Mouse (Mus musculus) neural tube, embryonic 12.5 days (tissue): ENCODE results near the gene Ccdc81. TPM values are rescaled to one million over a fixed set of nuclear protein-coding genes. Genes with fewer than 3 reads are reported as not detected.

Source experiments
- ATAC-seq: fragments of 200-750 bp; cut with Nextera tagmentation; 2 replicates; pipeline ENCODE4 v1.8.0; 2017; ENCODE audit warnings: low read depth, mild to moderate bottlenecking, moderate TSS enrichment, moderate library complexity; ENCODE audit not compliant: low FRiP score
- H3K27ac ChIP-seq: fragments of 300-500 bp; sonication (generic); 2 replicates; pipeline ENCODE4 v1.5.1; 2016
- H3K27me3 ChIP-seq: fragments of 300-500 bp; sonication (generic); replicated peaks from 2 replicates; pipeline ENCODE4 v1.6.1; 2016; ENCODE audit warnings: mild to moderate bottlenecking
- H3K36me3 ChIP-seq: fragments of 300-500 bp; sonication (generic); 2 replicates; pipeline ENCODE4 v1.6.1; 2016; ENCODE audit warnings: mild to moderate bottlenecking
- H3K4me1 ChIP-seq: fragments of 300-500 bp; sonication (generic); 2 replicates; pipeline ENCODE4 v1.6.1; 2016
- H3K4me2 ChIP-seq: fragments of 300-500 bp; sonication (generic); replicated peaks from 2 replicates; pipeline ENCODE4 v1.6.1; 2016; ENCODE audit warnings: mild to moderate bottlenecking
- H3K4me3 ChIP-seq: fragments of 300-500 bp; sonication (generic); 2 replicates; pipeline ENCODE4 v1.5.1; 2016
- H3K9ac ChIP-seq: fragments of 300-500 bp; sonication (generic); 2 replicates; pipeline ENCODE4 v1.6.1; 2016; ENCODE audit warnings: mild to moderate bottlenecking
- H3K9me3 ChIP-seq: fragments of 300-500 bp; sonication (generic); 2 replicates; pipeline ENCODE4 v1.6.1; 2016; ENCODE audit warnings: mild to moderate bottlenecking
- WGBS: fragments of 180-500 bp; shearing (Covaris S2); methylation state at CpG from one replicate; pipeline ENCODE4 v1.1.7; 2016; 5-methylcytosine and 5-hydroxymethylcytosine counted together
- polyA plus RNA-seq: library from polyadenylated mRNA; unstranded; fragments of >200 nt; fragmentation: Nextera tagmentation; extraction: Ambion mirVana; gene quantifications from 2 replicates; pipeline ENCODE4 v1.2.1, GENCODE M21; 2016

The Ccdc81 gene
- polyA plus RNA-seq = 0.09 and 0.11 TPM in 2 replicates

- peak within 1 kb of the TSS; percentile 22; the same call in 1 of the 2 replicates for H3K4me2 ChIP-seq
- H3K36me3 ChIP-seq = no peaks in the 10 kb centered on the region
- H3K4me1 ChIP-seq = peaks cover 5% of the 10 kb centered on the region; the same call in 1 of the 2 replicates
- no peak within 1 kb of the TSS for H3K27ac ChIP-seq
- 42% methylated on average over 22 of the region's 22 CpGs for WGBS
- no peak within 1 kb of the TSS for H3K4me3 ChIP-seq
- no peak within 1 kb of the TSS for H3K9ac ChIP-seq
- peak; percentile 74 for ATAC-seq
- no peaks in the 10 kb centered on the region for H3K27me3 ChIP-seq
- no peaks in the 10 kb centered on the region for H3K9me3 ChIP-seq
Measured at GRCm38 (mm10) chr7:89903442-89904343, at the start of gene Ccdc81. Gene Ccdc81 (minus strand): TSS chr7:89903629.

DNA sequence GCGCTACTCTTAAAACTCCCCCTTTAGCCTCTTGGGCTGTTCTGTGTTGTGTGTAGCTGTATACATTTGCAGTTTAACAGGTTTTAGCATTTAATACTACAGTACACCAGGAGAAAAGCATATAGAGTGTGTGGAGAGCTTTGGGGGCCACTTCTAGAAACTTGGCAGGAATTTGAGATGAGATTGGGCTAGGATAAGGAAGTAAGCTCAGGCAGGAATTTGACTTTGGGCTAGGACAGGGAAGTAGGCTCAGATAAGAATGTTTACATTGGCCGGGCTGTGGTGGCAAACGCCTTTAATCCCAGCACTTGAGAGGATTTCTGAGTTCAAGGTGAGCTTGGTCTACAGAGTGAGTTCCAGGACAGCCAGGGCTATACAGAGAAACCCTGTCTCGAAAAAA lies 46.0 kb upstream of the Ccdc81 start:
- H3K9ac ChIP-seq = no peak overlapping the region
- H3K4me1 ChIP-seq = no peaks in the 10 kb centered on the region
- ATAC-seq = no peak
- no peaks in the 10 kb centered on the region for H3K9me3 ChIP-seq
- H3K27me3 ChIP-seq = no peaks in the 10 kb centered on the region
- no peak overlapping the region for H3K27ac ChIP-seq
- WGBS = 81% methylated on average over 4 of the region's 4 CpGs
- no peak overlapping the region for H3K4me2 ChIP-seq
- peaks cover 9% of the 10 kb centered on the region; the same call in 1 of the 2 replicates for H3K36me3 ChIP-seq
- no peak overlapping the region for H3K4me3 ChIP-seq

GRCm38 (mm10) chr7:89948026-89948425 lies 44.6 kb upstream of the Ccdc81 start:
- Histone ChIP-seq H3K9me3 (no peaks in the 10 kb centered on the region), H3K4me3 (no peak overlapping the region), H3K36me3 (no peaks in the 10 kb centered on the region), H3K4me2 (no peak overlapping the region), H3K27me3 (no peaks in the 10 kb centered on the region), H3K4me1 (no peaks in the 10 kb centered on the region), H3K9ac (no peak overlapping the region), H3K27ac (no peak overlapping the region)
- WGBS = 91% methylated on average over 7 of the region's 7 CpGs
- ATAC-seq = no peak

DNA sequence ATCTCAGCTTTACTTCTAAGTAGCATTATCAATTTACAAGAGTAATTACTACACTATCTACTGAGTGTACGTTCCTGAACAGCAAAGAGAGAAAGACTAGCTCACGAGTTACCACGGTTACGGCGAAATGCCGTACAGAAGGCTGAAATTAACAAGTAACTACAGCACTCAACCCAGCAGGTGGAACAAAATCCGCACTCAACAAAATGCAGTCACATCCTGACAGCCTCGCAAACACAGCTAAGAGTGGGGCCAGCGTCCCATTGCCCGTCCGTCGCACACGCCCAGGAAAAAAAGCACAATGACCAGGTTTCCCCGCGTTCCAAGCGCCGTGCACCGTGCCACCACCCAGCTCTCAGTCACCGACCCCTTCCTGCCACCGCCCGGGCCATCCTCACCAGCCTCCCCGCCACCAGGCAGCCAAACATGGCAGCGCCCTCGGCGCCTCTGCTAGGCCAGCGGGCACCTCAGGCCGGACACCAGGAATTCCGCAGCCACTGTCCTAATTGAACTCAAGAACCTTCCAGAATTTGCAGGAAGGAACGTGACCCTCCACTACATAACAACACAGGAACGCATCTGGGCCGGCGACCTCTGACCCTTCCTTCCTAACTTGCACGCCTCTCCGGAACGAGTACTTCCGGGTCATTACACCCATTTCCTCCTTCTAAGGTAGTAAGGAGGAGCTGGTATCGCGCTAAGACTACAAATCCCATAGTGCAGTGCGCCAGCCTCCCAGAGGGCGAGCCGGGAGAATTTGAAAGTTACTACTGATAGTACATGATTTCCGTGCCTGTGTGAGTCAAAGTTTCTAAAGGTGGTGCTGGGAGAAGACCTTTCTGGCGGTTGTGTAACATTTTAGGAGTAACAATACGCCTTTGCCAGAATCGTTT lies 37.4 kb upstream of the Ccdc81 start, which contains the start of gene Hikeshi:
Gene Hikeshi, minus strand, starts transcription at position 634 of the 893 bp plus-strand sequence.
- under 1% methylated on average over 45 of the region's 45 CpGs for WGBS
- ATAC-seq = peak; percentile 99

GRCm38 (mm10) chr7:89939497-89940353 lies 36.3 kb upstream of the Ccdc81 start:
- WGBS = 54% methylated on average over 15 of the region's 15 CpGs
- Histone ChIP-seq H3K4me2 (peak overlapping the region; percentile 71), H3K27ac (no peak overlapping the region), H3K4me1 (peaks cover 9% of the 10 kb centered on the region), H3K4me3 (peak overlapping the region; percentile 78), H3K9me3 (no peaks in the 10 kb centered on the region), H3K27me3 (no peaks in the 10 kb centered on the region), H3K36me3 (no peaks in the 10 kb centered on the region; the same call in 1 of the 2 replicates), H3K9ac (peak overlapping the region; percentile 67; the same call in 1 of the 2 replicates)
- ATAC-seq = no peak

More for the DNA sequence above, 37.4 kb upstream of the Ccdc81 start, which contains the start of gene Hikeshi:
- Histone ChIP-seq H3K9me3 (no peaks in the 10 kb centered on the region), H3K27ac (no peak within 1 kb of the TSS), H3K4me2 (peak within 1 kb of the TSS; percentile 71), H3K9ac (peak within 1 kb of the TSS; percentile 67), H3K4me1 (peaks cover 9% of the 10 kb centered on the region), H3K27me3 (no peaks in the 10 kb centered on the region), H3K36me3 (no peaks in the 10 kb centered on the region), H3K4me3 (peak within 1 kb of the TSS; percentile 78)

DNA sequence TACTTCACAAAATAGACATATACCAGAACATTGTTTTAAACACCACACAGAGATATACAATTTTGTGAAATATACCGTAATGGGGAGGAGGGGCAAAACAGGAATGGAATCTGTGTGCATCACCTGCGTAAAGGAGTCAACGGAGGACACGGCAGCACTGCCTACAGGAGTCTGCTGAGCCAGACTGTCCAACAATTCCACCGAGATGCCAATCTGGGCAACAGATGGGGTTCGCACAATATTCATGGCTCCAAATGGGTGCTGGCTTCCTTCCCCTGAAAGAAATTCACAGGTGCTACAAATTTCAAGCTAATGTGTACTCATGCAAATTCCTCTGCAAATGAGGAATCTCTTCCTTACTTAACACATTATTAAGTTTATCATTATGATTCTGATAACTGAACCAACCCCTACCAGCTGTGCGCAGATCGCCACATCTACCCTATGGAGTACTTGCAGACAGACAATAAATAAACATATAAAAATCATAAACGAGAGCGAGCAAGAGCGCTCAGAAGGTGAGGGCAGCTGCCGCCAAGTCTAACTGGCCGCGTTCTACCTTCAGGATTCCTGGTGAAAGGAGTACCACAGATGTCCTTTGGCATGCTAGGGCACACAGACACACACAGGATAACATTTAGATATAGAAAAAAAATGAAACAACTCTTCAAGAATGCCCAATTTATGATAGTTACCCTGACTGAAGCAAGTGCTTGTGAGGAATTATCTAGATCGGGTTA lies 20.2 kb upstream of the Ccdc81 start:
- H3K4me3 ChIP-seq = no peak overlapping the region
- H3K9me3 ChIP-seq = no peaks in the 10 kb centered on the region
- no peak for ATAC-seq
- no peaks in the 10 kb centered on the region for H3K27me3 ChIP-seq
- no peak overlapping the region for H3K9ac ChIP-seq
- H3K4me1 ChIP-seq = no peaks in the 10 kb centered on the region
- peaks cover 16% of the 10 kb centered on the region for H3K36me3 ChIP-seq
- no peak overlapping the region for H3K4me2 ChIP-seq
- 95% methylated on average over 15 of the region's 15 CpGs for WGBS
- H3K27ac ChIP-seq = no peak overlapping the region

DNA sequence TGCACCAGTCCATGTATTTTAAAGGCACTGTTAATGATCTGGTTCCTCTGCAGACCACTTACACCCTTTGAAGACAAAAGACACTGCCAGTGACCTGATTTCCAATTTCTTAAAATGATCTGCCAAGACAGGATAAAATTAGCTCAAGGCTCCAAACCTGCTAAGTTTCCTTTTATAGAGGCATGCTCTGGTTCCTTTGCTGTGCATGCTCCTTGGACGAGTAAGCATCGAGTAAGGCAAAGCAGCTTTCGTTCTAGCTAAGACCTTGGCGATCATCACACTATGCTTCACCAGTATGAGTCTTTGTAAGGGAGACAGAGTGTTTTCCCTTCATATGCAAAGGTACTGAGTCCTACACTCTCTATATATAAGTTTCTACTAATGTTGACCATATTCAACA lies 14.3 kb upstream of the Ccdc81 start:
- H3K4me3 ChIP-seq = no peak overlapping the region
- no peak overlapping the region for H3K27ac ChIP-seq
- H3K4me1 ChIP-seq = no peaks in the 10 kb centered on the region
- WGBS = 95% methylated on average over 4 of the region's 4 CpGs
- no peaks in the 10 kb centered on the region for H3K9me3 ChIP-seq
- no peak for ATAC-seq
- peaks cover 18% of the 10 kb centered on the region for H3K36me3 ChIP-seq
- no peak overlapping the region for H3K9ac ChIP-seq
- no peak overlapping the region for H3K4me2 ChIP-seq
- no peaks in the 10 kb centered on the region for H3K27me3 ChIP-seq

- Histone ChIP-seq H3K27ac (no peak overlapping the region), H3K4me1 (no peaks in the 10 kb centered on the region), H3K36me3 (peaks cover 18% of the 10 kb centered on the region), H3K4me3 (no peak overlapping the region), H3K9me3 (no peaks in the 10 kb centered on the region), H3K9ac (no peak overlapping the region), H3K27me3 (no peaks in the 10 kb centered on the region), H3K4me2 (no peak overlapping the region)
- ATAC-seq = no peak
- 95% methylated on average over 5 of the region's 5 CpGs for WGBS
Measured at GRCm38 (mm10) chr7:89916711-89917110, 13.3 kb upstream of the Ccdc81 start.

DNA sequence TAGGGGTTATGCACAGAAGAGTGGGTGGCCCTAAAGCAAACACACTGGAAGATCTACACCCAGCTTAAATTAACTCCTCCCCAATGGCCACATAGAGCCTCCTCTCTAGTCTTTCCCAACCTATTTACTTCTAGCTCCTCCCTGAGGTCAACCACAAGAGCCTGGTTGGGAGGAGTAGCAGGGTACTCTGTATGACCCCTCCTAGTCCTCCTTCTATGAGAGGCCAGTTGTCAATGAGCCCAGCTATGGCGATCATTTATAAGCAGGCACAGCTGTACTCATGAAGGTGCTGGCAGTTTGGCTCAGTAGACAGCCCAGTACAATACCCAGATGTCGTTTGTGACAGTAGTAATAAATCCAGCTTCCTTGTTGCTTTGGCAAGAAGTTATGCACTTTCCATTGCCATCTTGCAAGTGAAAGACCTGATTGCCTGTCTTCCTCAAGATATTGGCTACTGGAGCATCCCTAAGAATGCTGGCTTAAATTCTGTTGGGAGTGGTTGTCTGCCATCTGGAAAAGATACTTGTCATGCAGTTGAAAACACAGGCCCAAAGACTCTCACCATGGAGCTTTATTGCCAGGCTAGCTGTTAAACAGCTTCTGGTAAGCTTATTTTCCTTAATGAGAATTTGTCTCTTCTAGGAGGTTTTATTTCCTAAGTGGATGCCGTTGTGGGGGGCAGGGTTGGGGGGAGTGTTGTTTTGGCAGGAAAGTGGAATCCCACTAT lies 10.2 kb upstream of the Ccdc81 start:
- Histone ChIP-seq H3K9ac (no peak overlapping the region), H3K9me3 (no peaks in the 10 kb centered on the region), H3K36me3 (peaks cover 12% of the 10 kb centered on the region), H3K4me2 (no peak overlapping the region), H3K4me3 (no peak overlapping the region), H3K4me1 (no peaks in the 10 kb centered on the region), H3K27me3 (no peaks in the 10 kb centered on the region), H3K27ac (no peak overlapping the region)
- WGBS = 73% methylated on average over 3 of the region's 3 CpGs
- ATAC-seq = no peak

- H3K36me3 ChIP-seq = peaks cover 6% of the 10 kb centered on the region
- H3K27ac ChIP-seq = no peak overlapping the region
- WGBS = 91% methylated on average over 3 of the region's 3 CpGs
- H3K4me1 ChIP-seq = no peaks in the 10 kb centered on the region
- no peak overlapping the region for H3K9ac ChIP-seq
- H3K9me3 ChIP-seq = no peaks in the 10 kb centered on the region
- ATAC-seq = no peak
- H3K4me2 ChIP-seq = no peak overlapping the region
- no peaks in the 10 kb centered on the region for H3K27me3 ChIP-seq
- no peak overlapping the region for H3K4me3 ChIP-seq
Measured at GRCm38 (mm10) chr7:89912356-89912755, 8.9 kb upstream of the Ccdc81 start.
